In the genomic region with DNA sequence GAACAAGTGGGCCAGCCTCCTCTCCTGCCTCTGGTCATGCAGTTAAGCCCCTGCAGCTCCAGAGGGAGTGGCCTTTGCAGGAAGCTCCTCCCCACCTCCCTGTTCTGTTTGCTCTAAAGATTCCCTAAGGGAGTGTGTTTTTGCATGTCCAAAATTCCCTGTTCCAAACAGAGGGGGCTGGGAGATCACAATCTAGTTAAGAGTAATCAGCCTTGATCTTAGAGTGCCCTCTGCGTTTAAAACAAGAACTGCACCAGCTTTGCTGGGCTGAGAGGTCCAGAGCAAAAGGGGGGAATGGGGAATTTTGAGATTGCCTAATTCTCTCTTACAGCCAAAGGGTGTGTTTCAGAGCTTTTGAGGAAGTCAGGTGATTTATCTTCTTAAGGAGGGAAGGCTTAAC, we compare ENCODE assay signal across 8 mouse cellular contexts. TPM values are rescaled to one million over a fixed set of nuclear protein-coding genes. Genes with fewer than 3 reads are reported as not detected.
DNase-seq lines count a peak whose midpoint lies in the region; ATAC-seq and TF ChIP-seq lines count a peak whose summit lies in the region.
"Not testable (repeated sequence)": the region's sequence is repeated elsewhere in the genome, so short reads cannot be mapped to it uniquely, and the experiment has no call there.

TSS of gene C1s1 (minus strand) at position 76 of the 400 bp plus-strand sequence.

- peak; percentile 57 for TF ChIP-seq CTCF in forebrain, postnatal 0 days (IDR thresholded peaks at IDR 0.05; ENCODE audit: low read depth)
- TF ChIP-seq CTCF in liver, embryonic 14.5 days (IDR thresholded peaks at IDR 0.05; ENCODE audit: low read depth) = peak; percentile 41

- not testable (repeated sequence) for H3K9me3 ChIP-seq in ES-E14 (ENCODE audit: control insufficient read depth, insufficient read depth, low read depth, low read length); forebrain, postnatal 0 days (ENCODE audit: low read length); liver, embryonic 14.5 days (ENCODE audit: control insufficient read depth, low read length)

- intact Hi-C loops in heart, postnatal 36 days (cut with DNase I) = loop anchor here (2.0 kb wide), 1 partner anchor 49 kb away; the partner anchor contains the start of gene C1rl

- H3K4me3 ChIP-seq in ES-E14 (ENCODE audit: insufficient read depth in 1 of 2, low read depth in 1 of 2, low read length in 2 of 2, poor library complexity in 1 of 2, severe bottlenecking in 1 of 2); forebrain, postnatal 0 days (ENCODE audit: low read depth, low read length); liver, embryonic 14.5 days (ENCODE audit: insufficient read depth in 1 of 2, low read depth in 2 of 2, low read length in 2 of 2): not testable (repeated sequence)

- not testable (repeated sequence) for H3K27me3 ChIP-seq in forebrain, postnatal 0 days (ENCODE audit: insufficient read depth, low read length); liver, embryonic 14.5 days (ENCODE audit: control insufficient read depth, insufficient read depth, low read length)

- not testable (repeated sequence) for H3K4me2 ChIP-seq in forebrain, postnatal 0 days (ENCODE audit: low read depth)
- peak within 1 kb of the TSS; percentile 20 for H3K4me2 ChIP-seq in liver, embryonic 14.5 days (ENCODE audit: low read depth)

- in situ Hi-C loops in ES-E14 (cut with MboI; ENCODE audit: low sequenced_read_pairs in 2 of 2, unreplicated experiment in 2 of 2) = not testable (repeated sequence)

- not testable (repeated sequence) for H3K36me3 ChIP-seq in ES-E14 (ENCODE audit: control insufficient read depth, insufficient read depth, low read length, poor library complexity, severe bottlenecking); forebrain, postnatal 0 days (ENCODE audit: insufficient read depth); liver, embryonic 14.5 days (replicated peaks; ENCODE audit: control insufficient read depth, insufficient read depth, low read depth)

- not testable (repeated sequence) for H3K9ac ChIP-seq in ES-E14 (ENCODE audit: insufficient read depth, low read depth, low read length, poor library complexity, severe bottlenecking); forebrain, postnatal 0 days; liver, embryonic 14.5 days (replicated peaks)

- 0% methylated on average over 1 of the region's 1 CpGs for WGBS in forebrain, postnatal 0 days
- WGBS in liver, embryonic 14.5 days (ENCODE audit: insufficient replicate concordance) = 0% methylated on average over 1 of the region's 1 CpGs

- peak; percentile 42; the same call in 1 of the 2 replicates for ATAC-seq in forebrain, postnatal 0 days
- ATAC-seq in liver, embryonic 14.5 days (ENCODE audit: insufficient read depth) = peak; percentile 63
- ATAC-seq in neutrophil, adult 5-6 weeks (ENCODE audit: extremely low read depth, insufficient number of reproducible peaks, low FRiP score, poor library complexity, severe bottlenecking) = peak; percentile 63

- H3K4me1 ChIP-seq in ES-E14 (ENCODE audit: control insufficient read depth in 2 of 2, insufficient read depth in 2 of 2, low read length in 2 of 2, poor library complexity in 1 of 2); forebrain, postnatal 0 days (ENCODE audit: insufficient read depth); liver, embryonic 14.5 days (replicated peaks; ENCODE audit: control insufficient read depth in 2 of 2, insufficient read depth in 2 of 2, low read length in 1 of 2): not testable (repeated sequence)

- not testable (repeated sequence) for TF ChIP-seq EP300 in liver, embryonic 14.5 days (IDR thresholded peaks at IDR 0.05; ENCODE audit: low read depth)

- H3K27ac ChIP-seq in ES-E14 (ENCODE audit: insufficient read depth, low read depth, low read length, poor library complexity, severe bottlenecking); forebrain, postnatal 0 days (ENCODE audit: low read depth, low read length); liver, embryonic 14.5 days: not testable (repeated sequence)

- peak; percentile 51 for DNase-seq in ES-E14 (ENCODE audit: low read depth, low spot score)
- DNase-seq in cerebellum, adult 18-20 months = peak; percentile 51 to 58
- DNase-seq in forebrain, postnatal 0 days = peak; percentile 26
- DNase-seq in heart, postnatal 36 days = peak; percentile 58 to 65
- DNase-seq in kidney, postnatal 4 days = peak; percentile 71 to 78
- DNase-seq in liver, embryonic 14.5 days (ENCODE audit: low read depth in 3 of 3, low spot score in 3 of 3) = peak in 1 of 3 experiments; percentile 11
- not testable (repeated sequence) for DNase-seq in thymus, postnatal 0 days (ENCODE audit: low spot score)

RNA-seq across cellular contexts. Expression of gene C1s1, which starts in this region (rescaled TPM):
- total RNA-seq in ES-E14 (2012; rRNA removed) = 2.6 and 9.2 TPM in 2 replicates
- total RNA-seq in forebrain, postnatal 0 days (2014; rRNA removed) = 1.9 and 2.9 TPM in 2 replicates
- 0.67 and 0.83 TPM in 2 replicates for polyA plus RNA-seq in forebrain, postnatal 0 days (2015; fragmentation: Nextera tagmentation; extraction: Ambion mirVana)
- 10 to 100 TPM; 21.3 to 23.1 TPM for total RNA-seq in heart, postnatal 36 days (2021)
- 36.1 and 40.9 TPM in 2 replicates for polyA plus RNA-seq in liver, embryonic 14.5 days (2012; rRNA removed)
- 23.9 and 26.4 TPM in 2 replicates for polyA plus RNA-seq in liver, embryonic 14.5 days (2014; fragmentation: Nextera tagmentation; extraction: Ambion mirVana)
- not detected in 2 replicates for total RNA-seq in neutrophil, adult 5-6 weeks (2017)
- polyA plus RNA-seq in thymus, postnatal 0 days (2015; fragmentation: Nextera tagmentation; extraction: Ambion mirVana) = 10.1 and 11.2 TPM in 2 replicates

Comparison
In these comparisons a context has a peak if more than half of its experiments do, and no peak if none do; other contexts are left out.
1. Peak in ATAC-seq in neutrophil, adult 5-6 weeks; RNA of the gene not detected or under 1 TPM.